9 mouse cellular contexts compared by ENCODE assay signal in the genomic region with DNA sequence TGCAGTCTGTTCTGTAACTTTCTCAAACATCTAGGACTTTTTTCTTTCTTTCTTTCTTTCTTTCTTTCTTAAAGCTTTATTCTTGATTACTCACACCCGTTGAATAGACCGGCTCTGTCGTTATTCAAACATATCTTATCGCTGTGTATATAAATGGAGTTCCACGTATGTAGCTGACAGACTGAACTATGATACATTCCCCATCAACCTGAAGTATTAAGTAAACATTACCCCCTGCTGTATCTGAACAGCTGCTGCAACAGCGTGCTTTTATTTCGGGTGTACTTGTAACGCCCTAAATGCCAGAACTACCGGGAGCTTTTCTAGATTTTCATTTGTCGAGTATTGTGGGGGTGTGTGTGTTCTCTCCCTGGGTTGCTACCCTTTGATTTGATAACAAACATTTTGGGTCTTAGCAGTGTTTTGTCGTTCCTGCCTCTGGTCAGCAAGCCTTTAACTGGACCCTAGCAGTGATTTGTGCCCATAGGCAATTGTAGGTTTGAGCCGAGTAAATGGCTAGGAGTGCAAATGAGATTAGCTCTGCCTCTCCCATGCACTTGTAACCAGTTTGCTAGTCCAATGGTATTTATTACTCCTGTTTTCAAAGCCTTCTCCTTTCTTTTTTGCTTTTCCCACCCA. TPM values are rescaled to one million over a fixed set of nuclear protein-coding genes. Genes with fewer than 3 reads are reported as not detected.
A peak's percentile ranks its signal among the peaks of the same experiment; 100 is the strongest.
DNase-seq lines count a peak whose midpoint lies in the region; ATAC-seq and TF ChIP-seq lines count a peak whose summit lies in the region.
"Had no signal": no experiment of that assay in that cellular context is flagged by ENCODE, and none has a peak within 500 bp of the region (broad histone marks: within the 10 kb centered on the region; RNA-seq: fewer than 3 reads in every experiment).

No protein-coding gene starts in this region.

- peaks cover 3% of the 10 kb centered on the region for H3K36me3 ChIP-seq in lung, embryonic 16.5 days (ENCODE audit: control insufficient read depth, insufficient read depth, low read length)
- peaks cover 29% of the 10 kb centered on the region for H3K36me3 ChIP-seq in hindbrain, embryonic 12.5 days
- H3K36me3 ChIP-seq in liver, embryonic 15.5 days (replicated peaks): peaks cover 7% of the 10 kb centered on the region
- peaks cover 2% of the 10 kb centered on the region; the same call in 1 of the 2 replicates for H3K36me3 ChIP-seq in stomach, postnatal 0 days (ENCODE audit: control insufficient read depth, insufficient read depth, low read length)

- no peaks in the 10 kb centered on the region for H3K27me3 ChIP-seq in lung, embryonic 16.5 days (ENCODE audit: control insufficient read depth, insufficient read depth, low read depth, low read length)
- H3K27me3 ChIP-seq in hindbrain, embryonic 12.5 days: no peaks in the 10 kb centered on the region
- H3K27me3 ChIP-seq in liver, embryonic 15.5 days: no peaks in the 10 kb centered on the region
- H3K27me3 ChIP-seq in stomach, postnatal 0 days (ENCODE audit: control insufficient read depth, insufficient read depth, low read length): no peaks in the 10 kb centered on the region

- peak overlapping the region; percentile 63 for H3K4me2 ChIP-seq in lung, embryonic 16.5 days (ENCODE audit: low read depth, low read length)
- peak overlapping the region; percentile 91 for H3K4me2 ChIP-seq in hindbrain, embryonic 12.5 days (replicated peaks)
- H3K4me2 ChIP-seq in liver, embryonic 15.5 days: peak overlapping the region; percentile 98
- H3K4me2 ChIP-seq in stomach, postnatal 0 days (replicated peaks; ENCODE audit: low read depth): peak overlapping the region; percentile 91

- no peak for ATAC-seq in lung, embryonic 16.5 days (ENCODE audit: low read depth)
- ATAC-seq in hindbrain, embryonic 12.5 days (ENCODE audit: low FRiP score): no peak
- ATAC-seq in liver, embryonic 15.5 days (ENCODE audit: insufficient read depth): no peak
- peak; percentile 59 for ATAC-seq in stomach, postnatal 0 days (ENCODE audit: low FRiP score, low TSS enrichment)

- H3K9me3 ChIP-seq in lung, embryonic 16.5 days (ENCODE audit: control insufficient read depth, low read length): no peaks in the 10 kb centered on the region
- H3K9me3 ChIP-seq in hindbrain, embryonic 12.5 days (replicated peaks): no peaks in the 10 kb centered on the region
- H3K9me3 ChIP-seq in liver, embryonic 15.5 days (replicated peaks): no peaks in the 10 kb centered on the region
- H3K9me3 ChIP-seq in stomach, postnatal 0 days (ENCODE audit: control insufficient read depth, low read length): no peaks in the 10 kb centered on the region

- TF ChIP-seq EP300 in stomach, postnatal 0 days (optimal IDR thresholded peaks at IDR 0.05): no peak

- H3K4me1 ChIP-seq in lung, embryonic 16.5 days (replicated peaks; ENCODE audit: control insufficient read depth, insufficient read depth, low read length): peaks cover 33% of the 10 kb centered on the region
- H3K4me1 ChIP-seq in hindbrain, embryonic 12.5 days: peaks cover 39% of the 10 kb centered on the region
- H3K4me1 ChIP-seq in liver, embryonic 15.5 days (replicated peaks): peaks cover 28% of the 10 kb centered on the region
- H3K4me1 ChIP-seq in stomach, postnatal 0 days (replicated peaks; ENCODE audit: control insufficient read depth, insufficient read depth): peaks cover 7% of the 10 kb centered on the region; the same call in 1 of the 2 replicates

- no peak for DNase-seq in lung, postnatal 36 days
- peak; percentile 52 for DNase-seq in stomach, postnatal 0 days (ENCODE audit: low spot score)
- DNase-seq in gastrocnemius, adult 8-10 months (ENCODE audit: low spot score in 2 of 2): no peak
- DNase-seq in adrenal gland, adult 2 months: no peak
- DNase-seq: kidney, adult 11 months; thymus, adult 2 months had no signal

- H3K9ac ChIP-seq in lung, embryonic 16.5 days (ENCODE audit: low read length): no peak overlapping the region; the same call in 1 of the 2 replicates
- H3K9ac ChIP-seq in hindbrain, embryonic 12.5 days: peak overlapping the region; percentile 78; the same call in 1 of the 2 replicates
- no peak overlapping the region; the same call in 1 of the 2 replicates for H3K9ac ChIP-seq in liver, embryonic 15.5 days
- no peak overlapping the region; the same call in 1 of the 2 replicates for H3K9ac ChIP-seq in stomach, postnatal 0 days (ENCODE audit: low read length)

- WGBS in lung, embryonic 16.5 days: 21% methylated on average over 12 of the region's 12 CpGs
- WGBS in hindbrain, embryonic 12.5 days: 59% methylated on average over 12 of the region's 12 CpGs
- WGBS in liver, embryonic 15.5 days (ENCODE audit: insufficient replicate concordance): 58% methylated on average over 12 of the region's 12 CpGs
- WGBS in stomach, postnatal 0 days: 17% methylated on average over 12 of the region's 12 CpGs

- no peak; the same call in 1 of the 2 replicates for TF ChIP-seq CTCF in stomach, postnatal 0 days (IDR thresholded peaks at IDR 0.05; ENCODE audit: low read depth)

- peak overlapping the region; percentile 18; the same call in 1 of the 2 replicates for H3K27ac ChIP-seq in lung, embryonic 16.5 days (ENCODE audit: low read length)
- no peak overlapping the region for H3K27ac ChIP-seq in hindbrain, embryonic 12.5 days
- no peak overlapping the region for H3K27ac ChIP-seq in liver, embryonic 15.5 days (replicated peaks)
- peak overlapping the region; percentile 94 for H3K27ac ChIP-seq in stomach, postnatal 0 days (replicated peaks)

- H3K4me3 ChIP-seq in lung, embryonic 16.5 days (ENCODE audit: low read length): peak overlapping the region; percentile 73
- H3K4me3 ChIP-seq in hindbrain, embryonic 12.5 days: peak overlapping the region; percentile 66
- H3K4me3 ChIP-seq in liver, embryonic 15.5 days (replicated peaks): peak overlapping the region; percentile 93
- peak overlapping the region; percentile 89 for H3K4me3 ChIP-seq in stomach, postnatal 0 days (ENCODE audit: low read depth, low read length)

RNA-seq across cellular contexts. Expression of a gene that starts 1.5 kb away (rescaled TPM):
- 24.2 and 26.2 TPM in 2 replicates for polyA plus RNA-seq in lung, embryonic 16.5 days (2015; fragmentation: Nextera tagmentation; extraction: Ambion mirVana)
- 35.3 and 38.6 TPM in 2 replicates for polyA plus RNA-seq in hindbrain, embryonic 12.5 days (2016; fragmentation: Nextera tagmentation; extraction: Ambion mirVana)
- 8.4 and 8.9 TPM in 2 replicates for polyA plus RNA-seq in liver, embryonic 15.5 days (2015; fragmentation: Nextera tagmentation; extraction: Ambion mirVana)
- polyA plus RNA-seq in stomach, postnatal 0 days (2015; fragmentation: Nextera tagmentation; extraction: Ambion mirVana): 18.2 and 20.2 TPM in 2 replicates
- total RNA-seq in gastrocnemius, adult 8-10 months (2022): 10 to 100 TPM; 28.2 to 37.7 (median 33.6) TPM
- 10 to 100 TPM; 36.6 to 40.7 TPM for total RNA-seq in adrenal gland, adult 2 months (2021)
- 29.0 and 35.2 TPM in 2 replicates for polyA plus RNA-seq in adrenal gland, adult 2 months (2012; rRNA removed)

RNA-seq across cellular contexts. Expression of a gene that starts 1.6 kb away (rescaled TPM):
- polyA plus RNA-seq in lung, embryonic 16.5 days (2015; fragmentation: Nextera tagmentation; extraction: Ambion mirVana): 24.5 and 26.7 TPM in 2 replicates
- 54.3 and 62.6 TPM in 2 replicates for polyA plus RNA-seq in hindbrain, embryonic 12.5 days (2016; fragmentation: Nextera tagmentation; extraction: Ambion mirVana)
- 6.9 and 7.5 TPM in 2 replicates for polyA plus RNA-seq in liver, embryonic 15.5 days (2015; fragmentation: Nextera tagmentation; extraction: Ambion mirVana)
- polyA plus RNA-seq in stomach, postnatal 0 days (2015; fragmentation: Nextera tagmentation; extraction: Ambion mirVana): 13.4 and 14.5 TPM in 2 replicates
- 10 to 100 TPM; 13.8 to 15.2 (median 14.6) TPM for total RNA-seq in gastrocnemius, adult 8-10 months (2022)
- total RNA-seq in adrenal gland, adult 2 months (2021): 10 to 100 TPM; 32.4 to 36.4 TPM
- polyA plus RNA-seq in adrenal gland, adult 2 months (2012; rRNA removed): 66.6 and 82.2 TPM in 2 replicates

RNA-seq across cellular contexts. Expression of a gene that starts 18.8 kb away (rescaled TPM):
- polyA plus RNA-seq in lung, embryonic 16.5 days (2015; fragmentation: Nextera tagmentation; extraction: Ambion mirVana): 0.09 TPM in 1 of 2 replicates, not detected in the other
- polyA plus RNA-seq in hindbrain, embryonic 12.5 days (2016; fragmentation: Nextera tagmentation; extraction: Ambion mirVana): 0.77 and 0.93 TPM in 2 replicates
- not detected in 2 replicates for polyA plus RNA-seq in liver, embryonic 15.5 days (2015; fragmentation: Nextera tagmentation; extraction: Ambion mirVana)
- polyA plus RNA-seq in stomach, postnatal 0 days (2015; fragmentation: Nextera tagmentation; extraction: Ambion mirVana): 0.80 and 1.0 TPM in 2 replicates
- not detected for total RNA-seq in gastrocnemius, adult 8-10 months (2022)
- not detected for total RNA-seq in adrenal gland, adult 2 months (2021)
- polyA plus RNA-seq in adrenal gland, adult 2 months (2012; rRNA removed): not detected in 2 replicates

Comparison
In these comparisons a context has a peak if more than half of its experiments do, and no peak if none do; other contexts are left out.
1. H3K27ac ChIP-seq: peak in lung, embryonic 16.5 days (single experiment) and stomach, postnatal 0 days (single experiment); none in hindbrain, embryonic 12.5 days (single experiment) and liver, embryonic 15.5 days (single experiment).
2. Peak in every context shown above with its lines, with median percentiles within 50 percentile points of each other: H3K4me2 ChIP-seq and H3K4me3 ChIP-seq.